Mouse (Mus musculus): ENCODE results near the gene B9d2.

DNA sequence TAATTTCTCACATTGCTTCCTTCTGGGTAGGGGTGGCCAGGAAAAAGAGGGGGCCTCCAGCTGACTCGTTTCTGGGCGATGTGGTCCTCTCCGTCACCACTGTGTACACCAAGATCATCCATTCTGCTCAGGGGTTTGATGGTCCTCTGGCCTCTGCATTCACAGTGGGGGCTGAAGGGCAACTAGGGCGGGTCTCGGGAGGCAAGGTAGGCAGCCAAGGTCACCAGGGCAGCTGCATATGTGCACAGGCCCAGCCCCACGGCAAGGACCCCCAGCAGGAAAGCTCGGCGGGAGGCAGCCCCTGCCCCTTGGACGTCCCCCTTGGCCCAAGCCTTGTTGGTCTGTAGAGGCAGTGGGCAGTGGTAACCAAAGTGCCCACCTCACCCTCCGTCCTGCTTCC lies 11.4 kb upstream of the B9d2 start:
- TF ChIP-seq POLR2A (IDR thresholded peaks at IDR 0.05; ENCODE audit: insufficient read length, low read depth) = no peak
- no peak for TF ChIP-seq USF1 (IDR thresholded peaks at IDR 0.05; ENCODE audit: low read depth)
- TF ChIP-seq TCF12 (IDR thresholded peaks at IDR 0.05; ENCODE audit: insufficient read depth, poor library complexity, severe bottlenecking) = no peak
- no peak for TF ChIP-seq SRF (IDR thresholded peaks at IDR 0.05; ENCODE audit: control insufficient read depth, insufficient read length, low read depth)
- no peak for TF ChIP-seq MAX (IDR thresholded peaks at IDR 0.05; ENCODE audit: low read depth)
- no peak for TF ChIP-seq E2F4 (IDR thresholded peaks at IDR 0.05; ENCODE audit: insufficient read depth)
